Mouse (Mus musculus) heart, adult 2 months (tissue): Measurements from ENCODE around the gene Exd1.

Source experiments
- CTCF ChIP-seq: fragments of 200-600 bp; IDR thresholded peaks from 2 replicates; pipeline ENCODE4 v1.8.1; 2022; ENCODE audit warnings: antibody characterized with exemption, mild to moderate bottlenecking, moderate library complexity
- EP300 ChIP-seq: fragments of 200-500 bp; IDR thresholded peaks from 2 replicates; pipeline ENCODE4 v1.6.1; 2011; ENCODE audit warnings: low read depth, low read length, control low read depth; ENCODE audit not compliant: insufficient read depth

- no peak for TF ChIP-seq CTCF
- TF ChIP-seq EP300: no peak
These were observed 55.5 kb downstream of the Exd1 start for GRCm38 (mm10) chr2:119491953-119492352.
